Mouse (Mus musculus) cerebellum, adult 11-12 months (tissue): Measurements from ENCODE around the gene Lix1l.

ENCODE experiments used
- DNase-seq: peaks from one replicate; pipeline ENCODE4 v3.0.0; 2022

Lix1l gene

GRCm38 (mm10) chr3:96566661-96567450 is 34.1 kb upstream of the Lix1l start:
- no peak for DNase-seq

- DNase-seq: no peak
These were observed 32.3 kb upstream of the Lix1l start for GRCm38 (mm10) chr3:96568605-96569004.

GRCm38 (mm10) chr3:96569506-96569905 is 31.4 kb upstream of the Lix1l start:
- DNase-seq: no peak

GRCm38 (mm10) chr3:96569966-96570605 is 30.9 kb upstream of the Lix1l start:
- DNase-seq: no peak

- DNase-seq: no peak
These were observed 30.3 kb upstream of the Lix1l start for GRCm38 (mm10) chr3:96570643-96571042.

GRCm38 (mm10) chr3:96571336-96571735 is 29.6 kb upstream of the Lix1l start:
- no peak for DNase-seq

- no peak for DNase-seq
These were observed 28.9 kb upstream of the Lix1l start for GRCm38 (mm10) chr3:96571896-96572698.

- no peak for DNase-seq
These were observed 27.1 kb upstream of the Lix1l start for GRCm38 (mm10) chr3:96573611-96574511.

GRCm38 (mm10) chr3:96575272-96575984 is 25.5 kb upstream of the Lix1l start:
- DNase-seq: no peak

GRCm38 (mm10) chr3:96576005-96576658 is 24.8 kb upstream of the Lix1l start:
- DNase-seq: no peak

GRCm38 (mm10) chr3:96576690-96577541 is 24.0 kb upstream of the Lix1l start, which contains the start of gene Gm16253:
Gm16253 (plus strand) TSS chr3:96576984.
- DNase-seq: peak; percentile 85

- no peak for DNase-seq
These were observed 23.4 kb upstream of the Lix1l start for GRCm38 (mm10) chr3:96577566-96577965.

GRCm38 (mm10) chr3:96578561-96579238 is 22.2 kb upstream of the Lix1l start:
- no peak for DNase-seq

- no peak for DNase-seq
These were observed 21.7 kb upstream of the Lix1l start for GRCm38 (mm10) chr3:96579239-96579750.

GRCm38 (mm10) chr3:96579885-96580454 is 21.0 kb upstream of the Lix1l start:
- peak; percentile 91 for DNase-seq

- DNase-seq: no peak
These were observed 19.8 kb upstream of the Lix1l start for GRCm38 (mm10) chr3:96581141-96581540.

GRCm38 (mm10) chr3:96581771-96582515 is 19.0 kb upstream of the Lix1l start:
- DNase-seq: no peak

GRCm38 (mm10) chr3:96583386-96583785 is 17.6 kb upstream of the Lix1l start:
- DNase-seq: no peak
